Mouse (Mus musculus): ENCODE data around the gene Vmn1r57. TPM values are rescaled to one million over a fixed set of nuclear protein-coding genes. Genes with fewer than 3 reads are reported as not detected.

Gene Vmn1r57
- not detected in 2 replicates for polyA plus RNA-seq (2012; rRNA removed)

GRCm38 (mm10) chr7:5218193-5218592 is at the start of gene Vmn1r57:
Gene Vmn1r57, plus strand, starts transcription at chr7:5218493.

GRCm38 (mm10) chr7:5196647-5197046 is 21.6 kb upstream of the Vmn1r57 start, which contains the start of gene Vmn1r56:
Gene Vmn1r56, minus strand, starts transcription at chr7:5196747.

Other genes with a start within 250 kb of the Vmn1r57 start
- gene Sbk3, start 247.3 kb upstream of the Vmn1r57 start, polyA plus RNA-seq (2012; rRNA removed), result 0.01 TPM in 2 replicates
- 8.2 and 11.4 TPM in 2 replicates for gene Zfp579, start 222.3 kb upstream of the Vmn1r57 start, polyA plus RNA-seq (2012; rRNA removed)
- gene Zfp524, start 204.1 kb upstream of the Vmn1r57 start, polyA plus RNA-seq (2012; rRNA removed), result 10.6 and 11.9 TPM in 2 replicates
- gene Fiz1, start 203.8 kb upstream of the Vmn1r57 start, polyA plus RNA-seq (2012; rRNA removed), result 11.8 and 13.2 TPM in 2 replicates
- gene Gm44973, start 203.0 kb upstream of the Vmn1r57 start, polyA plus RNA-seq (2012; rRNA removed), result 0.10 TPM in 1 of 2 replicates, not detected in the other
- 5.6 and 7.4 TPM in 2 replicates for gene Zfp865, start 198.1 kb upstream of the Vmn1r57 start, polyA plus RNA-seq (2012; rRNA removed)
- gene Ccdc106, start 197.9 kb upstream of the Vmn1r57 start, polyA plus RNA-seq (2012; rRNA removed), result 0.32 and 0.41 TPM in 2 replicates
- not detected in 2 replicates for gene 4632433K11Rik, start 184.4 kb upstream of the Vmn1r57 start, polyA plus RNA-seq (2012; rRNA removed)
- gene Zfp784, start 180.0 kb upstream of the Vmn1r57 start, polyA plus RNA-seq (2012; rRNA removed), result 1.6 and 1.7 TPM in 2 replicates
- gene Zfp580, start 167.0 kb upstream of the Vmn1r57 start, polyA plus RNA-seq (2012; rRNA removed), result 1.6 TPM in 2 replicates
- 90.0 and 99.7 TPM in 2 replicates for gene U2af2, start 156.3 kb upstream of the Vmn1r57 start, polyA plus RNA-seq (2012; rRNA removed)
- gene Epn1, start 138.3 kb upstream of the Vmn1r57 start, polyA plus RNA-seq (2012; rRNA removed), result 42.2 and 48.3 TPM in 2 replicates
- gene Rfpl4, start 101.5 kb upstream of the Vmn1r57 start, polyA plus RNA-seq (2012; rRNA removed), result not detected in 2 replicates
- 0.56 and 0.59 TPM in 2 replicates for gene Rasl2-9, start 92.5 kb upstream of the Vmn1r57 start, polyA plus RNA-seq (2012; rRNA removed)
- not detected in 2 replicates for gene Vmn1r55, start 68.8 kb upstream of the Vmn1r57 start, polyA plus RNA-seq (2012; rRNA removed)
- not detected in 2 replicates for gene Vmn1r56, start 21.7 kb upstream of the Vmn1r57 start, polyA plus RNA-seq (2012; rRNA removed)
- not detected in 2 replicates for gene Gm5065, start 132.0 kb downstream of the Vmn1r57 start, polyA plus RNA-seq (2012; rRNA removed)
- gene Nlrp2, start 132.5 kb downstream of the Vmn1r57 start, polyA plus RNA-seq (2012; rRNA removed), result not detected in 2 replicates
- not detected in 2 replicates for gene Vmn1r58, start 194.9 kb downstream of the Vmn1r57 start, polyA plus RNA-seq (2012; rRNA removed)
- not detected in 2 replicates for gene Vmn1r59, start 238.3 kb downstream of the Vmn1r57 start, polyA plus RNA-seq (2012; rRNA removed)